Mouse (Mus musculus): ENCODE data around the gene Amfr. TPM values are rescaled to one million over a fixed set of nuclear protein-coding genes. Genes with fewer than 3 reads are reported as not detected.

Gene Amfr
- total RNA-seq, 2 experiments from 2014 or later: 117 to 130 TPM

DNA sequence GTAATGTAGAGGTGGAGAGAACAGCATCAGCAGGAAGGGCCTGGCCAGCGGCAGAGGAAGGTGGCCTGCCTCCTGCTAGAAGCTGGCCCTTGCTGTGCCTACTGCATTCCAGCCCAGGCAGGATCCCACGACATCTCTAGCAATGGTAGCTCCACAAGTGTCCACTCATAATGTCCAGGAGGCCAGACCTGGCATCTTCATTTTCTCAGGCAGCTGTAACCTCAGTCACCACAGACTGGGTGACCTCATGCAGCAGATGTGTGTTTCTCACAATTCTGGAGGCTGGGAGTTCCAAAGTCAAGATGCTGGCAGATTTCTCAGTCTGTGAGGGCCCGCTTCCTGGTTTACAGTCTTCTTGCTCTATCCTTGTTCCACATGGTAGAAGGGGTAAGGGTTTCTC, 74.4 kb downstream of the Amfr start:
- DNase-seq (ENCODE audit: low spot score in 2 of 2): no peak

DNA sequence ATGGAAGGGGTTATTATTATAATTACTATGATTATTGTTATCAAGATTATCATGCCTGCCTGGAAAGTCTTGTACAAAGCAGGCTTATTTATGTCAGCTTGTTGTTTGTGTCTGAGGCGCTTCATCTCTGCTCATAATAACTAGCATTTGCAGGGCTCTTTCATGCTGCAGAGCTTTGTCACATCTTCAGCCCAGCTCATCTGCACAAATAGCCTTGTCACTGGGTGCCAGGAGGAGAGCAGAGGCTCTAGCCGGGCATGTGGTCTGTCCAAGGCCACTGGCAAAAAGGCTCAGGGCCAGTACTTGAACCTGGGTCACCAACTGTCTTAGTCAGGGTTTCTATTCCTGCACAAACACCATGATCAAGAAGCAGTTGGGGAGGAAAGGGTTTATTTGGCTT, 79.4 kb downstream of the Amfr start:
- no peak for DNase-seq (ENCODE audit: low spot score in 2 of 2)

DNA sequence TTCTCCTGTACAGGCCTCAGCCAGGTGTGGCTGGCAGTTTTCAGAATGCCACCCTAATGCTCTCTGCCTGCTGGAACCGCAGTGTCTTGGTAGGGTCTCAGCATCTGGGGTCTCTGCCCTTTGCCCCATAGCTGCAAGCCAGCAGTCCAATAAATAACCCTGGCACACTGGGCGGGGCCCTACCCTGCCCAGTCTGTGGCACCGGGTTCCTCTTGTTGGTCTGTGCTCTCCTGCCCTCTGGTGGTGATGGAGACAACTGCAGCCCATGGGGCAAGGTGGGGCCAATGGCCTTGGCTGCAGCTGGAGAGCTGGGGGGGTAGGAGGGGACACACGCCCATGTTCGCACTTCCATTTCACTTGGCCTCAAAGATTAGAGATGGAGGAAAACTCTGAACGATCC, 79.8 kb downstream of the Amfr start:
- peak; percentile 86 to 89 for DNase-seq (ENCODE audit: low spot score in 2 of 2)

DNA sequence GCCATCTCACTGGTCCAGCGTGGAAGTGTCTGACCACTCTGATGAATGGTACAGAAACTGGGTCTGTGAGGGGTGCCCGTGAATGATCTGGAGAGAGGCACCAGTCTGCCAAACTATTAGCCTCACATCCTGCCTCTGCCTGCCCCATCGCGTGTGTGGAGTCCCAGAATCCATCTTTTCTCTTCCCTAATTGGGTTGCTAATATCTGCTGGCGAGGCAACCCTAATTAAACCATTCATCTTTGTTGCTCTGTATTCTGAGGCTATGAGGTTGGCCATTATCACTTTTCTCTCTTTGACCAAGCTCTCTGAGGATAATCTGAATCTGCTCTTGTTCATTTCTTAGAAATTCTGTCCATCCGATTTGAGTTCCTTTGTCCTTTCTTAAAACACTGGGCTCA, 81.3 kb downstream of the Amfr start:
- DNase-seq (ENCODE audit: low spot score in 2 of 2): no peak

DNA sequence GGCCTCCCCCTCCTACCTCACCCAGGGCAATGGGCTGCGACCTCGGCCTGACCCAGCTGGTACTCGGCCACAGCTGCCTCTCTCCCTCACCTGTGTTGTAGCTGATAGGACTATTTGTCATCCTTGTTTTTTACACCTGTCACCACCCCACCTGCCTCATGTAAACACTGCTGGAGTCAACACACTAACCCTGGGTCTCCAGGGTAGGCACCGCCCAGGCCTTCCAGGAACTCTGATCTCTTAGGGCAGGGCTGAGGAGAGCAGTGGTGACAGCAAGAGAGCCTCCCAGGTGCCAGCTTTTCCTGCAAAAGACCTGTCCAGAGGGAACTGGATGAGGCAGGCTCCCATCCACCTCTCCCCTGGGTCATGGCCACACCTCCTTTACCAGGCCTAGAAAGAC, 83.4 kb downstream of the Amfr start:
- DNase-seq (ENCODE audit: low spot score in 2 of 2): no peak

DNA sequence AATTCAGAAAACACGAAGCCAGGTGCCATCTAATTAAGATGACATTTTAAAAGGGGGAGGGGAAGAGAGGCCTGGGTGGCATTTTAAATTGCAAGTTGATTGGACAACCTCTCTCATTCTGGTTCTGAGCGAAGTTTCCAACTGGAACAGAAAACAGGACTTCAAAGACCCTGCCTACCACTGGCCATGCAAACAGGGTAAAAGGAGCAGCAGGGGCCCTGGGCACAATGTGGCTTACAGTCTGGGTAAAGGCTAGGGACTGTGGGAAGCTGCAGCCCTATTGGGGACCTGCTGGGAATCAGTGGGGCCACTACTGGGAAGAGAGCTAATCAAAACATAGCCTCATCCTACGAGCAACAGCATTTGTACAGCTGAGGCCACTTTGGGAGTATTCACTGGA, 87.1 kb downstream of the Amfr start:
- no peak for DNase-seq (ENCODE audit: low spot score in 2 of 2)

DNA sequence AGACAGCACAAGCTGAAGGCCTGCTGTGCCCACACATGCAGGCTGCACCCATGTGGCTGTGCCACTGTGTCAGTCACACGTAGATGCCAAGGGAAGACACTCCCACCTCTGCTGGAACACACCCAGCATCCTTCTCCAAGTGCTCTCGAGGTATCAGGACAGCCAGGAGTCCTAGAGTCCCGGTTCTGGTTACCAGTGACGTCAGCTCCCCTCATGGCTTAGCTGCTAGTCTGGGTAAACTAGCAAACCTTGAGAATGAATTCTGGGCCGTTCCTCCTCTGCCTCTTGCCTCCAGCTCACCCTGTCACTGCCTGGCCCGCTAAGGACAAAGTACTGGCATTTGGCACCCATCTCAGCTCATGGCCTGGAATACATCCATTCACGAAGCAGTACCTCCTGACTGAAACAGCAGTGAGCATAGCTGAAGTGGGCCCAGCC, 88.7 kb downstream of the Amfr start:
- peak; percentile 81 to 87 for DNase-seq (ENCODE audit: low spot score in 2 of 2)

Small RNA genes lying within 50 kb of the gene (microRNA-seq; reads per million reads assigned to microRNA genes)
- 0 reads per million in 2 experiments for gene Gm24159

Other genes with a start within 250 kb of the Amfr start
- 100 to 1,000 TPM; 659 to 709 TPM for gene Gnao1, start 202.9 kb downstream of the Amfr start, total RNA-seq (2021)
- 10 to 100 TPM; 44.0 to 50.6 TPM for gene Nudt21, start 24.2 kb upstream of the Amfr start, total RNA-seq (2021)
- gene Ogfod1, start 24.4 kb upstream of the Amfr start, total RNA-seq (2021): 100 to 1,000 TPM; 107 to 120 TPM
- gene Bbs2, start 86.1 kb upstream of the Amfr start, total RNA-seq (2021): 10 to 100 TPM; 28.2 to 30.4 TPM
- not detected for gene Mt4, start 124.4 kb upstream of the Amfr start, total RNA-seq (2021)
- 100 to 1,000 TPM; 795 to 921 TPM for gene Mt3, start 139.8 kb upstream of the Amfr start, total RNA-seq (2021)
- gene Mt2, start 159.8 kb upstream of the Amfr start, total RNA-seq (2021): 100 to 1,000 TPM; 215 to 228 TPM
- 100 to 1,000 TPM; 333 to 422 TPM for gene Mt1, start 166.2 kb upstream of the Amfr start, total RNA-seq (2021)
- gene Nup93, start 201.7 kb upstream of the Amfr start, total RNA-seq (2021): 10 to 100 TPM; 40.5 to 46.5 TPM

Data from left cerebral cortex, adult 18-20 months (tissue).